Mouse (Mus musculus) yolk sac, embryonic 10.5 days (tissue): ENCODE results near the gene Fcna.

ENCODE experiments used
- DNase-seq: peaks from one replicate; pipeline ENCODE4 v3.0.0-alpha.2; 2017; ENCODE audit warnings: low spot score

Fcna gene

GRCm38 (mm10) chr2:25607761-25608622, 19.8 kb downstream of the Fcna start, which contains the start of gene Rabl6:
Gene Rabl6 (minus strand): TSS chr2:25608521.
- peak; percentile 87 for DNase-seq

GRCm38 (mm10) chr2:25602526-25602925, 25.3 kb downstream of the Fcna start:
- DNase-seq = no peak

GRCm38 (mm10) chr2:25600037-25600436, 27.8 kb downstream of the Fcna start:
- DNase-seq = peak; percentile 57

GRCm38 (mm10) chr2:25598749-25599148, 29.1 kb downstream of the Fcna start:
- DNase-seq = no peak

- DNase-seq = no peak
These were observed 30.9 kb downstream of the Fcna start for GRCm38 (mm10) chr2:25596765-25597510.

GRCm38 (mm10) chr2:25591863-25592262, 36.0 kb downstream of the Fcna start:
- DNase-seq = no peak

- DNase-seq = no peak
These were observed 39.5 kb downstream of the Fcna start for GRCm38 (mm10) chr2:25588227-25588907.

- DNase-seq = no peak
These were observed 40.5 kb downstream of the Fcna start for GRCm38 (mm10) chr2:25587290-25587689.

GRCm38 (mm10) chr2:25585601-25586000, 42.2 kb downstream of the Fcna start:
- DNase-seq = no peak

- DNase-seq = no peak
These were observed 43.0 kb downstream of the Fcna start for GRCm38 (mm10) chr2:25584856-25585255.

- DNase-seq = no peak
These were observed 43.7 kb downstream of the Fcna start for GRCm38 (mm10) chr2:25584152-25584551.

- no peak for DNase-seq
These were observed 44.3 kb downstream of the Fcna start for GRCm38 (mm10) chr2:25583571-25583970.

- DNase-seq = no peak
These were observed 44.7 kb downstream of the Fcna start for GRCm38 (mm10) chr2:25583120-25583481.

- DNase-seq = no peak
These were observed 45.2 kb downstream of the Fcna start for GRCm38 (mm10) chr2:25582466-25583119.

GRCm38 (mm10) chr2:25581901-25582301, 45.9 kb downstream of the Fcna start:
- DNase-seq = no peak

GRCm38 (mm10) chr2:25581294-25581864, 46.5 kb downstream of the Fcna start, which contains the start of gene Ajm1:
Gene Ajm1 (minus strand): TSS chr2:25581757.
- DNase-seq = peak; percentile 69

GRCm38 (mm10) chr2:25580621-25581101, 47.2 kb downstream of the Fcna start:
- no peak for DNase-seq

- DNase-seq = no peak
These were observed 47.9 kb downstream of the Fcna start for GRCm38 (mm10) chr2:25579737-25580460.

- DNase-seq = no peak
These were observed 48.8 kb downstream of the Fcna start for GRCm38 (mm10) chr2:25578796-25579736.
